Comparison of ENCODE assay signal across 12 mouse cellular contexts in the genomic region with DNA sequence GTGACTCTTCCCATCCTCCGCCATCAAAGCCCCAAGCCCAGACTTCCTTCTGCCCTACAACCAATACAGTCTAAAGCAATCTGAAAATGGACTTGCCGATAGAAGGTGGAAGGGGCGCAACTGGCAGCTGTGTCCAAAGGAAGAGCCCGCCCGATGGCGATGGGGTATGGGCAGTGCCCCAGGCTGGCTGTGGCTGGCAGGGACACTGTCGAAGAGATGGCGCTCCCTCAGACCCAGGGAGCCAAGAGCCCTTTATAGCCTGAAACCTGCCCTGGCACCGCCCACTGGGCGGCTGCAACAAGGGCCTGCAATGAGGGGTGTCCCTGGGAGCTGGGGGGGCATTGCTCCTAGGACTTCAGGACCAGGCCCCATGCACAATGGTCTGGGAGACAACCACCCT. TPM values are rescaled to one million over a fixed set of nuclear protein-coding genes. Genes with fewer than 3 reads are reported as not detected.
DNase-seq lines count a peak whose midpoint lies in the region; ATAC-seq and TF ChIP-seq lines count a peak whose summit lies in the region.
"Had no signal": no experiment of that assay in that cellular context is flagged by ENCODE, and none has a peak within 500 bp of the region (broad histone marks: within the 10 kb centered on the region; RNA-seq: fewer than 3 reads in every experiment).

Cyp26b1 (minus strand) TSS at position 216 of the 400 bp plus-strand sequence.

- H3K4me1 ChIP-seq in E14TG2a.4 (replicated peaks; ENCODE audit: low read depth, low read length) = peaks cover 17% of the 10 kb centered on the region
- H3K4me1 ChIP-seq in embryonic facial prominence, embryonic 10.5 days = peaks cover 55% of the 10 kb centered on the region
- peaks cover 26% of the 10 kb centered on the region for H3K4me1 ChIP-seq in limb, embryonic 12.5 days (replicated peaks)

- DNase-seq in layer of hippocampus, postnatal 25 days (ENCODE audit: extremely low spot score in 1 of 2, low spot score in 1 of 2) = peak in 1 of 2 experiments; percentile 3
- no peak for DNase-seq in layer of hippocampus, adult 9-10 months (ENCODE audit: low spot score)
- DNase-seq in embryonic facial prominence, embryonic 10.5 days (ENCODE audit: low spot score) = no peak
- no peak for DNase-seq in gastrocnemius, postnatal 14 days
- DNase-seq: adrenal gland, adult 8-10 months; cerebellum, adult 18-20 months; kidney, adult 2 months; lung, adult 18-20 months had no signal

- peak within 1 kb of the TSS; percentile 71 for H3K27ac ChIP-seq in embryonic facial prominence, embryonic 10.5 days (replicated peaks)
- H3K27ac ChIP-seq in limb, embryonic 12.5 days = no peak within 1 kb of the TSS

- no peak within 1 kb of the TSS for H3K4me2 ChIP-seq in limb, embryonic 12.5 days

- H3K4me3 ChIP-seq in E14TG2a.4 (replicated peaks; ENCODE audit: low read length) = peak within 1 kb of the TSS; percentile 48
- peak within 1 kb of the TSS; percentile 35 for H3K4me3 ChIP-seq in embryonic facial prominence, embryonic 10.5 days
- H3K4me3 ChIP-seq in limb, embryonic 12.5 days (replicated peaks) = no peak within 1 kb of the TSS

- H3K9ac ChIP-seq in limb, embryonic 12.5 days (replicated peaks) = no peak within 1 kb of the TSS

- 84% methylated on average over 10 of the region's 10 CpGs for WGBS in embryonic facial prominence, embryonic 10.5 days
- 87% methylated on average over 10 of the region's 10 CpGs for WGBS in limb, embryonic 12.5 days

- peaks cover 62% of the 10 kb centered on the region for H3K27me3 ChIP-seq in E14TG2a.4 (ENCODE audit: insufficient read depth, low read length)
- peaks cover 65% of the 10 kb centered on the region for H3K27me3 ChIP-seq in embryonic facial prominence, embryonic 10.5 days (replicated peaks; ENCODE audit: low read depth, poor library complexity, severe bottlenecking)
- H3K27me3 ChIP-seq in limb, embryonic 12.5 days = peaks cover 11% of the 10 kb centered on the region

- H3K9me3 ChIP-seq in E14TG2a.4 (ENCODE audit: low read length) = no peaks in the 10 kb centered on the region
- H3K9me3 ChIP-seq in embryonic facial prominence, embryonic 10.5 days = no peaks in the 10 kb centered on the region
- no peaks in the 10 kb centered on the region for H3K9me3 ChIP-seq in limb, embryonic 12.5 days

- no peaks in the 10 kb centered on the region for H3K36me3 ChIP-seq in E14TG2a.4 (ENCODE audit: insufficient read depth, low read length)
- H3K36me3 ChIP-seq in embryonic facial prominence, embryonic 10.5 days (replicated peaks) = no peaks in the 10 kb centered on the region
- no peaks in the 10 kb centered on the region for H3K36me3 ChIP-seq in limb, embryonic 12.5 days

- intact Hi-C loops in gastrocnemius, postnatal 14 days (cut with DNase I; ENCODE audit: low total_unique reads) = loop anchor here (5.0 to 10.0 kb wide), 3 partner anchors 186 to 321 kb away; no protein-coding TSS in a partner anchor

- no peak for ATAC-seq in limb, embryonic 12.5 days (ENCODE audit: insufficient number of reproducible peaks, insufficient read depth, low FRiP score, low TSS enrichment, low read depth)
- no peak for ATAC-seq in erythroid progenitor cell, adult 5-6 weeks (replicated peaks; ENCODE audit: low FRiP score, poor library complexity, severe bottlenecking)

- TF ChIP-seq CTCF in E14TG2a.4 (conservative IDR thresholded peaks at IDR 0.05; ENCODE audit: low read length) = no peak

RNA-seq across cellular contexts. Expression of gene Cyp26b1, which starts in this region (rescaled TPM):
- 10 to 100 TPM; 11.1 to 11.5 TPM for total RNA-seq in layer of hippocampus, postnatal 25 days (2021)
- 6.6 and 16.7 TPM in 2 replicates for polyA plus RNA-seq in embryonic facial prominence, embryonic 10.5 days (2016; fragmentation: Nextera tagmentation; extraction: Ambion mirVana)
- 44.8 and 45.4 TPM in 2 replicates for polyA plus RNA-seq in limb, embryonic 12.5 days (2016; fragmentation: Nextera tagmentation; extraction: Ambion mirVana)
- total RNA-seq in gastrocnemius, postnatal 14 days (2021) = 1 to 10 TPM; 1.1 to 2.5 TPM
- not detected in 2 replicates for total RNA-seq in erythroid progenitor cell, adult 5-6 weeks (2015; ENCODE audit: low replicate concordance)
- not detected in 2 replicates for total RNA-seq in erythroid progenitor cell, adult 5-6 weeks (2017; ENCODE audit: low replicate concordance)
- total RNA-seq: MEL had no signal
